Mouse (Mus musculus) MEL (cell line): ENCODE data around the gene G6pdx. TPM values are rescaled to one million over a fixed set of nuclear protein-coding genes. Genes with fewer than 3 reads are reported as not detected.

ENCODE experiments used
- DNase-seq: peaks from one replicate; pipeline ENCODE4 v3.0.0; 2011; ENCODE audit warnings: low read depth, low spot score
- H3K27ac ChIP-seq: 2 replicates; pipeline ENCODE4 v1.5.1; 2012; ENCODE audit warnings: low read depth, mild to moderate bottlenecking, control low read depth, low read length, moderate library complexity; ENCODE audit not compliant: control insufficient read depth
- H3K27me3 ChIP-seq, 2 experiments: fragments of 150-350 bp in 1 of 2; sonication (generic) in 1 of 2; 2 replicates each; pipeline ENCODE4 v1.6.1; 2012; ENCODE audit warnings: low read length in 2 of 2, mild to moderate bottlenecking in 2 of 2, improper control_type of control experiment in 1 of 2, moderate library complexity in 1 of 2; ENCODE audit not compliant: insufficient read depth in 2 of 2, control insufficient read depth in 1 of 2
- H3K36me3 ChIP-seq, 2 experiments: 2 replicates each; pipeline ENCODE4 v1.6.1; 2012 to 2014; ENCODE audit warnings: low read length in 2 of 2, improper control_type of control experiment in 1 of 2, inconsistent platforms in 1 of 2, mild to moderate bottlenecking in 1 of 2; ENCODE audit not compliant: insufficient read depth in 2 of 2, control insufficient read depth in 1 of 2
- H3K4me1 ChIP-seq, 2 experiments: fragments of 150-350 bp in 1 of 2; sonication (generic) in 1 of 2; 2 replicates each; pipeline ENCODE4 v1.6.1; 2012; ENCODE audit warnings: low read length in 2 of 2, improper control_type of control experiment in 1 of 2, mild to moderate bottlenecking in 1 of 2; ENCODE audit not compliant: insufficient read depth in 2 of 2, control insufficient read depth in 1 of 2
- H3K4me3 ChIP-seq, 2 experiments: fragments of 150-350 bp in 1 of 2; sonication (generic) in 1 of 2; 2 replicates each; pipeline ENCODE4 v1.5.1; 2012; ENCODE audit warnings: low read depth in 2 of 2, low read length in 2 of 2, mild to moderate bottlenecking in 2 of 2, moderate library complexity in 2 of 2, control low read depth in 1 of 2, improper control_type of control experiment in 1 of 2; ENCODE audit not compliant: control insufficient read depth in 1 of 2, insufficient read depth in 1 of 2
- H3K79me2 ChIP-seq: 2 replicates; pipeline ENCODE4 v1.6.1; 2012; ENCODE audit warnings: mild to moderate bottlenecking, low read length, moderate library complexity; ENCODE audit not compliant: control insufficient read depth, poor library complexity, insufficient read depth
- H3K9ac ChIP-seq: 2 replicates; pipeline ENCODE4 v1.6.1; 2012; ENCODE audit warnings: low read depth, mild to moderate bottlenecking, control low read depth, low read length, moderate library complexity; ENCODE audit not compliant: control insufficient read depth, poor library complexity, severe bottlenecking
- H3K9me3 ChIP-seq: fragments of 150-350 bp; sonication (generic); replicated peaks from 2 replicates; pipeline ENCODE4 v1.6.1; 2012; ENCODE audit warnings: mild to moderate bottlenecking, low read length, improper control_type of control experiment, moderate library complexity; ENCODE audit not compliant: insufficient read depth
- CHD2 ChIP-seq: IDR thresholded peaks from 2 replicates; pipeline ENCODE4 v1.6.1; 2011; ENCODE audit warnings: low read length, improper control_type of control experiment
- EP300 ChIP-seq, 2 experiments: IDR thresholded peaks; 2 replicates each; pipeline ENCODE4 v1.6.1; 2011; ENCODE audit warnings: improper control_type of control experiment in 2 of 2, low read length in 2 of 2, low read depth in 1 of 2, mild to moderate bottlenecking in 1 of 2
- HCFC1 ChIP-seq: IDR thresholded peaks from 2 replicates; pipeline ENCODE4 v1.6.1; 2012; ENCODE audit warnings: low read depth, mild to moderate bottlenecking, inconsistent platforms, low read length, improper control_type of control experiment, moderate library complexity
- KAT2A ChIP-seq: conservative IDR thresholded peaks from 2 replicates; pipeline ENCODE4 v1.6.1; 2012; ENCODE audit warnings: low read depth, low read length, improper control_type of control experiment, inconsistent platforms
- MAFK ChIP-seq: IDR thresholded peaks from 2 replicates; pipeline ENCODE4 v1.6.1; 2011; ENCODE audit warnings: low read depth, mild to moderate bottlenecking, low read length, improper control_type of control experiment, borderline replicate concordance
- MAX ChIP-seq: IDR thresholded peaks from 2 replicates; pipeline ENCODE4 v1.6.1; 2011; ENCODE audit warnings: low read length, improper control_type of control experiment
- POLR2AphosphoS2 ChIP-seq: IDR thresholded peaks from 2 replicates; pipeline ENCODE4 v1.6.1; 2011; ENCODE audit warnings: low read length, improper control_type of control experiment
- RAD21 ChIP-seq: IDR thresholded peaks from 2 replicates; pipeline ENCODE4 v1.6.1; 2011; ENCODE audit warnings: mild to moderate bottlenecking, low read depth, low read length, improper control_type of control experiment
- UBTF ChIP-seq: IDR thresholded peaks from 2 replicates; pipeline ENCODE4 v1.6.1; 2012; ENCODE audit warnings: low read depth, mild to moderate bottlenecking, inconsistent platforms, low read length, improper control_type of control experiment, moderate library complexity, borderline replicate concordance; ENCODE audit not compliant: insufficient read depth
- USF1 ChIP-seq: IDR thresholded peaks from 2 replicates; pipeline ENCODE4 v1.6.1; 2014; ENCODE audit warnings: low read depth, mild to moderate bottlenecking, inconsistent platforms, low read length, improper control_type of control experiment, moderate library complexity
- ZC3H11A ChIP-seq: IDR thresholded peaks from 2 replicates; pipeline ENCODE4 v1.6.1; 2012; ENCODE audit warnings: low read depth, mild to moderate bottlenecking, inconsistent platforms, low read length, improper control_type of control experiment
- ZKSCAN1 ChIP-seq: IDR thresholded peaks from 2 replicates; pipeline ENCODE4 v1.6.1; 2012; ENCODE audit warnings: low read depth, mild to moderate bottlenecking, inconsistent platforms, low read length, improper control_type of control experiment, moderate library complexity
- ZMIZ1 ChIP-seq: IDR thresholded peaks from 2 replicates; pipeline ENCODE4 v1.6.1; 2012; ENCODE audit warnings: low read depth, mild to moderate bottlenecking, inconsistent platforms, low read length, improper control_type of control experiment, moderate library complexity
- ZNF384 ChIP-seq: IDR thresholded peaks from 2 replicates; pipeline ENCODE4 v1.6.1; 2012; ENCODE audit warnings: low read depth, mild to moderate bottlenecking, inconsistent platforms, low read length, improper control_type of control experiment
- polyA plus RNA-seq, 2 experiments: library from polyadenylated mRNA; stranded (reverse) in 1 of 2; unstranded in 1 of 2; fragments of >175 nt in 1 of 2; fragments of >200 nt in 1 of 2; gene quantifications; 2 replicates each; pipeline versions ENCODE4 v1.2.1 to v1.2.4; 2012; ENCODE audit warnings: low replicate concordance in 2 of 2, low read depth in 1 of 2; ENCODE audit not compliant: insufficient read length in 2 of 2, insufficient read depth in 1 of 2, missing spikeins in 1 of 2
- total RNA-seq: library from RNA; depleted of rRNA; stranded (reverse); fragments of 300-350 nt; gene quantifications from 2 replicates; pipeline ENCODE4 v1.2.3, GENCODE M21; 2012; rRNA removed

The G6pdx gene
- total and polyA plus RNA-seq, 3 experiments, result 27.9 to 54.1 TPM; not detected in 1

- no peak for TF ChIP-seq ZC3H11A
- TF ChIP-seq ZNF384, result no peak
- no peak for TF ChIP-seq EP300 (IDR thresholded peaks at IDR 0.05; ENCODE audit: low read depth in 1 of 2, low read length in 2 of 2)
- TF ChIP-seq, all 39 proteins: peak for 12
Measured at GRCm38 (mm10) chrX:74368209-74368909, 60.6 kb downstream of the G6pdx start (continued).

GRCm38 (mm10) chrX:74367512-74367911 lies 61.5 kb downstream of the G6pdx start:
- H3K79me2 ChIP-seq, result peaks cover 12% of the 10 kb centered on the region
- TF ChIP-seq MAFK (no peak), UBTF (no peak), RAD21 (no peak), MAX (no peak), ZKSCAN1 (no peak), ZMIZ1 (no peak), CHD2 (no peak), KAT2A (no peak), USF1 (no peak), HCFC1 (no peak), POLR2AphosphoS2 (no peak), ZC3H11A (no peak), ZNF384 (no peak)
- peaks cover 0 to 13% of the 10 kb centered on the region in 2 experiments for H3K36me3 ChIP-seq
- no peaks in the 10 kb centered on the region for H3K9me3 ChIP-seq
- peak overlapping the region; percentile 91 to 97 for H3K4me3 ChIP-seq
- no peak for DNase-seq
- H3K4me1 ChIP-seq, result peaks cover 0 to 15% of the 10 kb centered on the region in 2 experiments; a peak in 2 of 4 replicates
- H3K9ac ChIP-seq, result peak overlapping the region; percentile 98
- H3K27ac ChIP-seq, result no peak overlapping the region; the same call in 1 of the 2 replicates
- no peaks in the 10 kb centered on the region for H3K27me3 ChIP-seq

Other genes with a start within 250 kb of the G6pdx start
- 111 and 155 TPM in 2 replicates for gene Flna, start 179.4 kb downstream of the G6pdx start, total RNA-seq
- gene Flna, start 179.4 kb downstream of the G6pdx start, polyA plus RNA-seq, result 100 to 1,000 TPM; 147 to 233 TPM
- gene Emd, start 174.5 kb downstream of the G6pdx start, total RNA-seq, result 52.2 and 55.5 TPM in 2 replicates
- 100 to 1,000 TPM; 130 to 157 TPM for gene Emd, start 174.5 kb downstream of the G6pdx start, polyA plus RNA-seq
- gene Rpl10, start 158.4 kb downstream of the G6pdx start, total RNA-seq, result 3,229 and 3,230 TPM in 2 replicates
- gene Rpl10, start 158.4 kb downstream of the G6pdx start, polyA plus RNA-seq, result 100 to 1,000 TPM in 1 of 2 experiments, not detected in 1; 232 TPM
- gene Taz, start 147.3 kb downstream of the G6pdx start, total RNA-seq, result 26.1 and 28.0 TPM in 2 replicates
- gene Taz, start 147.3 kb downstream of the G6pdx start, polyA plus RNA-seq, result 10 to 100 TPM in 1 of 2 experiments, not detected in 1; 34.1 TPM
- gene Dnase1l1, start 146.9 kb downstream of the G6pdx start, total RNA-seq, result 5.0 and 5.6 TPM in 2 replicates
- 1 to 10 TPM in 1 of 2 experiments, not detected in 1; 9.5 TPM for gene Dnase1l1, start 146.9 kb downstream of the G6pdx start, polyA plus RNA-seq
- 31.7 and 41.6 TPM in 2 replicates for gene Atp6ap1, start 132.1 kb downstream of the G6pdx start, total RNA-seq
- gene Atp6ap1, start 132.1 kb downstream of the G6pdx start, polyA plus RNA-seq, result 100 to 1,000 TPM in 1 of 2 experiments, 10 to 100 TPM in 1; 75.5 to 355 TPM
- 5.2 and 6.4 TPM in 2 replicates for gene Gdi1, start 124.2 kb downstream of the G6pdx start, total RNA-seq
- gene Gdi1, start 124.2 kb downstream of the G6pdx start, polyA plus RNA-seq, result 10 to 100 TPM in 1 of 2 experiments, not detected in 1; 24.5 TPM
- gene Fam50a, start 116.2 kb downstream of the G6pdx start, total RNA-seq, result 43.6 and 46.3 TPM in 2 replicates
- 100 to 1,000 TPM in 1 of 2 experiments, 10 to 100 TPM in 1; 64.8 to 107 TPM for gene Fam50a, start 116.2 kb downstream of the G6pdx start, polyA plus RNA-seq
- gene Plxna3, start 100.1 kb downstream of the G6pdx start, total RNA-seq, result 7.3 and 8.3 TPM in 2 replicates
- 10 to 100 TPM in 1 of 2 experiments, not detected in 1; 13.7 TPM for gene Plxna3, start 100.1 kb downstream of the G6pdx start, polyA plus RNA-seq
- gene Lage3, start 75.6 kb downstream of the G6pdx start, total RNA-seq, result 52.7 and 61.7 TPM in 2 replicates
- 10 to 100 TPM in 1 of 2 experiments, not detected in 1; 88.1 TPM for gene Lage3, start 75.6 kb downstream of the G6pdx start, polyA plus RNA-seq
- gene Ubl4a, start 56.0 kb downstream of the G6pdx start, total RNA-seq, result 23.4 and 24.0 TPM in 2 replicates
- gene Ubl4a, start 56.0 kb downstream of the G6pdx start, polyA plus RNA-seq, result 10 to 100 TPM in 1 of 2 experiments, not detected in 1; 82.4 TPM
- 13.7 and 19.4 TPM in 2 replicates for gene Slc10a3, start 55.8 kb downstream of the G6pdx start, total RNA-seq
- gene Slc10a3, start 55.8 kb downstream of the G6pdx start, polyA plus RNA-seq, result 10 to 100 TPM in 1 of 2 experiments, not detected in 1; 16.0 TPM
- gene Fam3a, start 35.9 kb downstream of the G6pdx start, total RNA-seq, result 4.8 and 6.4 TPM in 2 replicates
- 10 to 100 TPM in 1 of 2 experiments, not detected in 1; 14.6 TPM for gene Fam3a, start 35.9 kb downstream of the G6pdx start, polyA plus RNA-seq
- 26.6 and 29.1 TPM in 2 replicates for gene Ikbkg, start 35.9 kb downstream of the G6pdx start, total RNA-seq
- gene Ikbkg, start 35.9 kb downstream of the G6pdx start, polyA plus RNA-seq, result 10 to 100 TPM in 1 of 2 experiments, not detected in 1; 21.7 TPM
- gene Gm6880, start 52.2 kb upstream of the G6pdx start, total RNA-seq, result not detected in 2 replicates
- not detected for gene Gm6880, start 52.2 kb upstream of the G6pdx start, polyA plus RNA-seq
- gene Olfr1326-ps1, start 145.7 kb upstream of the G6pdx start, total RNA-seq, result not detected in 2 replicates
- not detected for gene Olfr1326-ps1, start 145.7 kb upstream of the G6pdx start, polyA plus RNA-seq
- gene Olfr1325, start 163.5 kb upstream of the G6pdx start, total RNA-seq, result not detected in 2 replicates
- not detected for gene Olfr1325, start 163.5 kb upstream of the G6pdx start, polyA plus RNA-seq
- not detected in 2 replicates for gene Gm5640, start 216.4 kb upstream of the G6pdx start, total RNA-seq
- gene Gm5640, start 216.4 kb upstream of the G6pdx start, polyA plus RNA-seq, result not detected